ENCODE assay signal across 9 mouse cellular contexts in the genomic region with DNA sequence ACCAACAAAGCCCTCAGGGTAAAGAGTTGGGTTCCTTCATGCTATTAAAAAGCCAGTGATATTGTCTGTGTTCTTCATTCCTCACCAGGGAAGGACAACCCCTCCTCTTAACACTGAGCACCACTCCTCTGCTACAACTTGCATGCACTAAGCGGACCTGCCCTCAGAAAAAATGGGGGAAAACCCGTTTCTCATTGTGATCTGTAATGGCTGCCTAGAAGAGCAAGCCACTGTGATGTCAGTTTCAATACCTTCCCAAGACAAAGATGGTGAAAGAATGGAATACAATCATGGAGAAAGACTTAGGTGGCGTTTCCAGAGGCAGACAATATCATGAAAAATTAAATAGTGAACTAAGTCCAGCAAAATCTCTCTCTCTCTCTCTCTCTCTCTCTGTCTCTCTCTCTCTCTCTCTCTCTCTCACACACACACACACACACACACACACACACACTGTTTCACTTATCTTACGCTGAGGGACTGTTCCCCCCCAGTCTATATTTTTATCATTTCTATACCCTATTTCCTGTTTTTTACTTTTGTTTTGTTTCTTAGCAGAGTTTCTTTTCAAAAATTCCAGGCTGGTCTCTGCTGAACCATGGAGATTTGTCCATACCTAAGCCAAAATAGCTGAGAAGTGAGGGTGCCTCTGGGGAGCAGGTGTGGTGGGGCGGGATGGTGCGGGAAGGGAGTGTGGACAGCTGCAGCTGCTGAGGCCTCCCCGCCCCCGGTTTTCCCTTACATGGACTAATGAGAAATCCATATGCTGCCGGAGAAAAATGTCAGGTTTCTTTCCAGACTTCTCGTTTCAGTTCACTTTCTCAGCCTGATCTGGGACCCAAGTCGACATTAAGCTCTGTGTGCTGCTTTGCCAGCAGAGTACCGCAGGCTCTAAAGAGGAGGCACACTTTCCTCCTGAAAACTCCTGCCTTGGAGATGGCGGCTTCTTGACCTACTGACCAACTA. TPM values are rescaled to one million over a fixed set of nuclear protein-coding genes. Genes with fewer than 3 reads are reported as not detected.
A peak's percentile ranks its signal among the peaks of the same experiment; 100 is the strongest.
DNase-seq lines count a peak whose midpoint lies in the region; ATAC-seq and TF ChIP-seq lines count a peak whose summit lies in the region.
"Had no signal": no experiment of that assay in that cellular context is flagged by ENCODE, and none has a peak within 500 bp of the region (broad histone marks: within the 10 kb centered on the region; RNA-seq: fewer than 3 reads in every experiment).

No protein-coding gene starts in this region.

- 26% methylated on average over 13 of the region's 13 CpGs for WGBS in embryonic facial prominence, embryonic 14.5 days
- WGBS in liver, postnatal 0 days (ENCODE audit: insufficient replicate concordance), result 62% methylated on average over 13 of the region's 13 CpGs
- 66% methylated on average over 13 of the region's 13 CpGs for WGBS in cerebellum, adult 2 months

- DNase-seq in kidney, postnatal 4 days, result peak; percentile 52 to 72
- no peak for DNase-seq in kidney, adult 8-10 months
- peak; percentile 95 for DNase-seq in embryonic facial prominence, embryonic 14.5 days (ENCODE audit: low spot score)
- peak; percentile 23 for DNase-seq in heart, postnatal 25 days (ENCODE audit: low spot score)
- DNase-seq in liver, postnatal 0 days, result no peak
- no peak for DNase-seq in thymus, postnatal 4 days
- DNase-seq in cerebellum, adult 2 months, result no peak
- no peak for DNase-seq in c-Kit-positive CD71-positive TER-119-positive erythroid progenitor cells, embryonic 14.5 days (ENCODE audit: low spot score)

- TF ChIP-seq EP300 in liver, postnatal 0 days (IDR thresholded peaks at IDR 0.05; ENCODE audit: low read depth), result no peak

- no peaks in the 10 kb centered on the region for H3K36me3 ChIP-seq in embryonic facial prominence, embryonic 14.5 days (ENCODE audit: control insufficient read depth, insufficient read depth, low read length)
- H3K36me3 ChIP-seq in liver, postnatal 0 days (replicated peaks; ENCODE audit: insufficient read depth, low read length), result no peaks in the 10 kb centered on the region

- TF ChIP-seq POLR2A in cerebellum, adult 2 months (IDR thresholded peaks at IDR 0.05; ENCODE audit: borderline replicate concordance, insufficient read depth, low read length), result no peak

- peak; percentile 93 for ATAC-seq in embryonic facial prominence, embryonic 14.5 days (ENCODE audit: low read depth)
- no peak for ATAC-seq in liver, postnatal 0 days

- H3K4me3 ChIP-seq in embryonic facial prominence, embryonic 14.5 days (ENCODE audit: low read depth, low read length), result no peak overlapping the region
- no peak overlapping the region for H3K4me3 ChIP-seq in liver, postnatal 0 days (ENCODE audit: low read depth, low read length)
- no peak overlapping the region for H3K4me3 ChIP-seq in cerebellum, adult 2 months (replicated peaks; ENCODE audit: insufficient read depth, low read depth, low read length)

- peak overlapping the region; percentile 88 for H3K27ac ChIP-seq in embryonic facial prominence, embryonic 14.5 days (replicated peaks; ENCODE audit: low read depth, low read length)
- peak overlapping the region; percentile 51 for H3K27ac ChIP-seq in liver, postnatal 0 days (ENCODE audit: low read depth)
- H3K27ac ChIP-seq in cerebellum, adult 2 months (ENCODE audit: insufficient read depth, low read length), result no peak overlapping the region

- intact Hi-C loops in heart, postnatal 25 days (cut with DNase I), result no loop called here

- H3K4me1 ChIP-seq in embryonic facial prominence, embryonic 14.5 days (ENCODE audit: control insufficient read depth, insufficient read depth, low read length), result peaks cover 35% of the 10 kb centered on the region
- H3K4me1 ChIP-seq in liver, postnatal 0 days (ENCODE audit: insufficient read depth), result no peaks in the 10 kb centered on the region; the same call in 1 of the 2 replicates
- peaks cover 2% of the 10 kb centered on the region; the same call in 1 of the 2 replicates for H3K4me1 ChIP-seq in cerebellum, adult 2 months (ENCODE audit: control insufficient read depth, insufficient read depth, low read length)

- no peaks in the 10 kb centered on the region for H3K27me3 ChIP-seq in embryonic facial prominence, embryonic 14.5 days (replicated peaks; ENCODE audit: control insufficient read depth, insufficient read depth, low read length)
- H3K27me3 ChIP-seq in liver, postnatal 0 days (ENCODE audit: insufficient read depth, low read length), result no peaks in the 10 kb centered on the region
- no peaks in the 10 kb centered on the region for H3K27me3 ChIP-seq in cerebellum, adult 2 months (ENCODE audit: control insufficient read depth, insufficient read depth, low read length)

- peak overlapping the region; percentile 16 for H3K4me2 ChIP-seq in embryonic facial prominence, embryonic 14.5 days (ENCODE audit: low read depth, low read length)
- H3K4me2 ChIP-seq in liver, postnatal 0 days (ENCODE audit: low read depth, low read length), result peak overlapping the region; percentile 39; the same call in 1 of the 2 replicates

- H3K9ac ChIP-seq in embryonic facial prominence, embryonic 14.5 days (ENCODE audit: low read depth, low read length), result peak overlapping the region; percentile 44
- H3K9ac ChIP-seq in liver, postnatal 0 days (replicated peaks), result no peak overlapping the region

- TF ChIP-seq CTCF in liver, postnatal 0 days (IDR thresholded peaks at IDR 0.05; ENCODE audit: low read depth), result no peak
- TF ChIP-seq CTCF in cerebellum, adult 2 months (IDR thresholded peaks at IDR 0.05; ENCODE audit: borderline replicate concordance, insufficient read depth, low read depth, low read length), result no peak

- H3K9me3 ChIP-seq in embryonic facial prominence, embryonic 14.5 days (ENCODE audit: control insufficient read depth, low read length), result no peaks in the 10 kb centered on the region
- H3K9me3 ChIP-seq in liver, postnatal 0 days (ENCODE audit: low read length), result no peaks in the 10 kb centered on the region

RNA-seq across cellular contexts. Expression of gene Cep41, which starts 11.3 kb away (rescaled TPM):
- 38.6 and 44.3 TPM in 2 replicates for polyA plus RNA-seq in embryonic facial prominence, embryonic 14.5 days (2014; fragmentation: Nextera tagmentation; extraction: Ambion mirVana)
- 1 to 10 TPM; 1.9 to 3.1 TPM for total RNA-seq in heart, postnatal 25 days (2021)
- 2.8 TPM in 2 replicates for polyA plus RNA-seq in liver, postnatal 0 days (2015; fragmentation: Nextera tagmentation; extraction: Ambion mirVana)
- 4.0 and 4.1 TPM in 2 replicates for polyA plus RNA-seq in cerebellum, adult 2 months (2012; rRNA removed)

RNA-seq across cellular contexts. Expression of gene Mest, which starts 41.1 kb away (rescaled TPM):
- polyA plus RNA-seq in embryonic facial prominence, embryonic 14.5 days (2014; fragmentation: Nextera tagmentation; extraction: Ambion mirVana), result 2,046 and 2,257 TPM in 2 replicates
- total RNA-seq in heart, postnatal 25 days (2021), result 10 to 100 TPM; 12.3 to 15.2 TPM
- polyA plus RNA-seq in liver, postnatal 0 days (2015; fragmentation: Nextera tagmentation; extraction: Ambion mirVana), result 117 and 119 TPM in 2 replicates
- polyA plus RNA-seq in cerebellum, adult 2 months (2012; rRNA removed), result 25.3 and 32.9 TPM in 2 replicates

RNA-seq across cellular contexts. Expression of gene Cpa1, which starts 43.2 kb away (rescaled TPM):
- polyA plus RNA-seq in embryonic facial prominence, embryonic 14.5 days (2014; fragmentation: Nextera tagmentation; extraction: Ambion mirVana), result 1.3 and 1.7 TPM in 2 replicates
- total RNA-seq in heart, postnatal 25 days (2021), result under 1 TPM in 1 of 2 experiments, not detected in 1; 0.16 TPM
- polyA plus RNA-seq in liver, postnatal 0 days (2015; fragmentation: Nextera tagmentation; extraction: Ambion mirVana), result 0.15 and 2.7 TPM in 2 replicates
- not detected in 2 replicates for polyA plus RNA-seq in cerebellum, adult 2 months (2012; rRNA removed)
- total RNA-seq: hematopoietic stem cell, adult 5-6 weeks had no signal

Comparison
In these comparisons a context has a peak if more than half of its experiments do, and no peak if none do; other contexts are left out.
1. DNase-seq: peak in kidney, postnatal 4 days (2 of 2), embryonic facial prominence, embryonic 14.5 days (single experiment) and heart, postnatal 25 days (single experiment); none in kidney, adult 8-10 months (0 of 2), liver, postnatal 0 days (single experiment), thymus, postnatal 4 days (single experiment), cerebellum, adult 2 months (0 of 2) and c-Kit-positive CD71-positive TER-119-positive erythroid progenitor cells, embryonic 14.5 days (single experiment).
2. RNA of gene Mest, which starts 41.1 kb away (polyA plus RNA-seq): 2,046 to 2,257 TPM in embryonic facial prominence, embryonic 14.5 days; 117 to 119 TPM in liver, postnatal 0 days and 25.3 to 32.9 TPM in cerebellum, adult 2 months; every median in the first group is over 10 times any median in the second.